Mouse (Mus musculus) ES-Bruce4 (cell line): Measurements from ENCODE around the gene Gm45713.

Source experiments
- CTCF ChIP-seq: IDR thresholded peaks from one replicate; pipeline ENCODE4 v1.8.1; 2011; ENCODE audit warnings: low read depth, low read length
- EP300 ChIP-seq: IDR thresholded peaks from 2 replicates; pipeline ENCODE4 v1.6.1; 2011; ENCODE audit warnings: low read depth, low read length; ENCODE audit not compliant: insufficient read depth
- POLR2A ChIP-seq: IDR thresholded peaks from one replicate; pipeline ENCODE4 v1.8.1; 2011; ENCODE audit warnings: low read length; ENCODE audit not compliant: insufficient read depth

DNA sequence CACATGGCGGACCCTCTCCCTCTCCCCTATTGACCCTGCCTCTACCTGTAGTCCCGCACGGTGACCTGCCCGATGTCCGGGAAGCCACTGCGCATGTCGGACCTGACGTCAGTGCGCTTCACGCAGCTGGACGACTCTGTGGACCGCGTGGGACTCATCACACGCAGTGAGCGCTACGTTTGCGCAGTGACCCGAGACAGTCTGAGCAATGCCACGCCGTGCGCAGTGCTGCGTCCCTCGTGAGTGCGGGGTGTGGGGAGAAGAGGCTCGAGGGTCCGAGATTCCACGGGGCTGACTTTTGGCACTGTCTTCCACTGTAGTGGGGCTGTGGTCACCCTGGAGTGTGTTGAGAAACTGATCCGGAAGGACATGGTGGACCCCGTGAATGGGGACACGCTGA, 59.5 kb downstream of the Gm45713 start:
- no peak for TF ChIP-seq EP300
- TF ChIP-seq CTCF, result no peak
- no peak for TF ChIP-seq POLR2A
